Mouse (Mus musculus) thymus, adult 2 months (tissue): Measurements from ENCODE around the gene Zranb3. TPM values are rescaled to one million over a fixed set of nuclear protein-coding genes. Genes with fewer than 3 reads are reported as not detected.

Experiments
- DNase-seq: peaks from one replicate; pipeline ENCODE4 v3.0.0; 2021
- H3K27ac ChIP-seq: fragments of 200-500 bp; 2 replicates; pipeline ENCODE4 v1.5.1; 2012; ENCODE audit warnings: low read length, control low read depth; ENCODE audit not compliant: control insufficient read depth, insufficient read depth
- H3K27me3 ChIP-seq: fragments of 200-500 bp; 2 replicates; pipeline ENCODE4 v1.6.1; 2012; ENCODE audit warnings: mild to moderate bottlenecking, low read length, moderate library complexity, mixed read lengths; ENCODE audit not compliant: control insufficient read depth, insufficient read depth
- H3K36me3 ChIP-seq: fragments of 200-500 bp; 2 replicates; pipeline ENCODE4 v1.6.1; 2012; ENCODE audit warnings: mild to moderate bottlenecking, low read length, moderate library complexity; ENCODE audit not compliant: control insufficient read depth, insufficient read depth
- H3K4me1 ChIP-seq: fragments of 200-500 bp; replicated peaks from 2 replicates; pipeline ENCODE4 v1.6.1; 2012; ENCODE audit warnings: low read length; ENCODE audit not compliant: control insufficient read depth, insufficient read depth
- H3K4me3 ChIP-seq: fragments of 200-500 bp; 2 replicates; pipeline ENCODE4 v1.5.1; 2012; ENCODE audit warnings: mild to moderate bottlenecking, low read length, control low read depth, moderate library complexity; ENCODE audit not compliant: control insufficient read depth, insufficient read depth
- CTCF ChIP-seq: fragments of 200-500 bp; IDR thresholded peaks from 2 replicates; pipeline ENCODE4 v1.5.1; 2012; ENCODE audit warnings: mild to moderate bottlenecking, control low read depth, low read length, moderate library complexity, borderline replicate concordance; ENCODE audit not compliant: control insufficient read depth, poor library complexity, insufficient read depth; ENCODE audit errors: extremely low read depth
- POLR2A ChIP-seq: fragments of 200-500 bp; IDR thresholded peaks from 2 replicates; pipeline ENCODE4 v1.6.1; 2012; ENCODE audit warnings: mild to moderate bottlenecking, low read length, control low read depth, moderate library complexity; ENCODE audit not compliant: control insufficient read depth, poor library complexity, insufficient read depth; ENCODE audit errors: extremely low read depth
- WGBS: fragments of 180-500 bp; shearing (Covaris S2); methylation state at CpG from one replicate; pipeline ENCODE4 v1.1.7; 2018; 5-methylcytosine and 5-hydroxymethylcytosine counted together
- polyA plus RNA-seq: library from polyadenylated mRNA; depleted of rRNA; stranded (reverse); fragments of >200 nt; gene quantifications from 2 replicates; pipeline ENCODE4 v1.2.3, GENCODE M21; 2012

Zranb3 gene
- polyA plus RNA-seq, 1 experiment: 3.8 TPM

- Histone ChIP-seq H3K27me3 (no peaks in the 10 kb centered on the region), H3K36me3 (no peaks in the 10 kb centered on the region), H3K4me1 (peaks cover 9% of the 10 kb centered on the region), H3K27ac (no peak overlapping the region), H3K4me3 (no peak overlapping the region)
- no peak for TF ChIP-seq CTCF
- 96% methylated on average over 2 of the region's 2 CpGs for WGBS
- no peak for DNase-seq
Observed at GRCm38 (mm10) chr1:128077788-128078187, 25.1 kb downstream of the Zranb3 start.

- H3K36me3 ChIP-seq: no peaks in the 10 kb centered on the region
- no peaks in the 10 kb centered on the region for H3K27me3 ChIP-seq
- no peak overlapping the region for H3K4me3 ChIP-seq
- peak overlapping the region; percentile 43; the same call in 1 of the 2 replicates for H3K27ac ChIP-seq
- DNase-seq: no peak
- 73% methylated on average over 8 of the region's 8 CpGs for WGBS
- TF ChIP-seq POLR2A: no peak
- TF ChIP-seq CTCF: no peak
- H3K4me1 ChIP-seq: peaks cover 9% of the 10 kb centered on the region
Observed at GRCm38 (mm10) chr1:128076791-128077479, 25.9 kb downstream of the Zranb3 start.

- WGBS: 96% methylated on average over 6 of the region's 6 CpGs
- peaks cover 2% of the 10 kb centered on the region; the same call in 1 of the 2 replicates for H3K4me1 ChIP-seq
- no peaks in the 10 kb centered on the region for H3K36me3 ChIP-seq
- TF ChIP-seq CTCF: no peak
- TF ChIP-seq POLR2A: no peak
- no peak overlapping the region for H3K27ac ChIP-seq
- H3K27me3 ChIP-seq: no peaks in the 10 kb centered on the region
- DNase-seq: no peak
- H3K4me3 ChIP-seq: no peak overlapping the region
Observed at GRCm38 (mm10) chr1:128073051-128073450, 29.8 kb downstream of the Zranb3 start.

- no peak for DNase-seq
- Histone ChIP-seq H3K27ac (no peak overlapping the region), H3K27me3 (no peaks in the 10 kb centered on the region), H3K4me3 (no peak overlapping the region), H3K4me1 (no peaks in the 10 kb centered on the region), H3K36me3 (no peaks in the 10 kb centered on the region)
- 87% methylated on average over 3 of the region's 3 CpGs for WGBS
- no peak for TF ChIP-seq POLR2A
- no peak for TF ChIP-seq CTCF
Observed at GRCm38 (mm10) chr1:128070003-128070402, 32.8 kb downstream of the Zranb3 start.

- no peak for DNase-seq
- Histone ChIP-seq H3K27ac (no peak overlapping the region), H3K4me1 (no peaks in the 10 kb centered on the region), H3K36me3 (no peaks in the 10 kb centered on the region), H3K4me3 (no peak overlapping the region), H3K27me3 (no peaks in the 10 kb centered on the region)
- WGBS: 93% methylated on average over 2 of the region's 2 CpGs
- TF ChIP-seq CTCF (no peak), POLR2A (no peak)
Observed at GRCm38 (mm10) chr1:128068945-128069397, 33.9 kb downstream of the Zranb3 start.

GRCm38 (mm10) chr1:128064716-128065115, 38.1 kb downstream of the Zranb3 start:
- H3K27ac ChIP-seq: no peak overlapping the region
- no peaks in the 10 kb centered on the region for H3K27me3 ChIP-seq
- WGBS: 93% methylated on average over 6 of the region's 6 CpGs
- no peak overlapping the region for H3K4me3 ChIP-seq
- DNase-seq: no peak
- no peaks in the 10 kb centered on the region for H3K4me1 ChIP-seq
- TF ChIP-seq CTCF: no peak
- no peak for TF ChIP-seq POLR2A
- H3K36me3 ChIP-seq: no peaks in the 10 kb centered on the region

GRCm38 (mm10) chr1:128062167-128062566, 40.7 kb downstream of the Zranb3 start:
- Histone ChIP-seq H3K27ac (no peak overlapping the region), H3K27me3 (no peaks in the 10 kb centered on the region), H3K4me1 (no peaks in the 10 kb centered on the region), H3K36me3 (no peaks in the 10 kb centered on the region), H3K4me3 (no peak overlapping the region)
- WGBS: 87% methylated on average over 1 of the region's 1 CpGs
- no peak for DNase-seq
- no peak for TF ChIP-seq CTCF
- no peak for TF ChIP-seq POLR2A
